Mouse (Mus musculus) monocyte, adult 5-6 weeks (primary cell): ENCODE data around the gene Chst15. TPM values are rescaled to one million over a fixed set of nuclear protein-coding genes. Genes with fewer than 3 reads are reported as not detected.

Experiments used
- ATAC-seq: fragments of 153-309, 156-312 bp; replicated peaks from 2 replicates; pipeline ENCODE4 v1.8.0; 2017; ENCODE audit warnings: mild to moderate bottlenecking; ENCODE audit not compliant: low TSS enrichment, insufficient number of reproducible peaks, severe bottlenecking, poor library complexity, low FRiP score
- total RNA-seq: library from RNA; stranded (forward); fragments of 200-1000, 200-491, 200-594 nt; gene quantifications from 3 replicates; pipeline ENCODE4 v1.2.3, GENCODE M21; 2017

The Chst15 gene
- total RNA-seq, 1 experiment from 2014 or later: 25.4 TPM

DNA sequence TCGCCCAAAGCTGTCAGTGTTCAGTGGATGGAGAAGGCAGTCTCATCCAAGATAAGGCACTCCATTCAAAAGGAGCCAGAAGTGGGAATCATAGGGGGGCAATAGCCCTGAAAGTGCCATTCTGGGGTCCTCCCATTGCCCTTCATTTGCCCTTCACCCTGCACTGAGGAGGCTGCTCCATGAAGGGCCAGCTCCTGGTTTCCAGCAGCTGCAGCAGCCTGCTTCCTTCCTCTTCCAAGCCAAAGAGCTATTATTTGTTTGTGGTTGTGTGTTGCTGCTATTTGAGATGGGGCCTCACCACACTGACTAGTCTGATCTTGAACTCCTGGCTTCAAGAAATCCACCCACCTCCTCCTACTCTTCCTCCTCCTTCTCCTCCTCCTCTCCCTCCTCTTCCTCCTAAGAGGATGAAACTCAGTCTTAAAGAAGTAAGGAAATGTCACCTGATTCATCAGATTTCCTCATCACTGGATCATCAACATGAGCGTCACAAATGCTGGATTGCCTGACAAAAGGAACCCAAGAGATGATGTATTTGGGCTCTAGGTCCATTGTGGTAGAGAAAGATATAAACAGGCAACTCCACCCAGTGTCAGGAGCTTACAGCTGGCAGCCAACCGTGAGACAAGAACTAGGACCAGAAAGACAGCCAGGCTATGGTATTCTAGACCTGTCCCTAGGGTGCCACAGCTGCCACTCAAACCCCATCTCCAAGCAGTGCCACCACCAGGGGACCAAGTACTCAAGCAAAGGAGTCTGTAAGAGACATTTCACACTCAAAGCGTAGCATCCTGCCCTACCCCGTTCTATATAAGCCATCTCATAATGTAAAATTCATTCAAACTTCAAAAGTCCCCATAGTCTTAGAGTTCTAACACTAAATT is 11.3 kb downstream of the Chst15 start:
- no peak for ATAC-seq

GRCm38 (mm10) chr7:132304424-132305085 is 12.5 kb downstream of the Chst15 start:
- no peak for ATAC-seq

- ATAC-seq: peak; percentile 32; the same call in 1 of the 2 replicates
Measured at GRCm38 (mm10) chr7:132303988-132304387, 13.0 kb downstream of the Chst15 start.

DNA sequence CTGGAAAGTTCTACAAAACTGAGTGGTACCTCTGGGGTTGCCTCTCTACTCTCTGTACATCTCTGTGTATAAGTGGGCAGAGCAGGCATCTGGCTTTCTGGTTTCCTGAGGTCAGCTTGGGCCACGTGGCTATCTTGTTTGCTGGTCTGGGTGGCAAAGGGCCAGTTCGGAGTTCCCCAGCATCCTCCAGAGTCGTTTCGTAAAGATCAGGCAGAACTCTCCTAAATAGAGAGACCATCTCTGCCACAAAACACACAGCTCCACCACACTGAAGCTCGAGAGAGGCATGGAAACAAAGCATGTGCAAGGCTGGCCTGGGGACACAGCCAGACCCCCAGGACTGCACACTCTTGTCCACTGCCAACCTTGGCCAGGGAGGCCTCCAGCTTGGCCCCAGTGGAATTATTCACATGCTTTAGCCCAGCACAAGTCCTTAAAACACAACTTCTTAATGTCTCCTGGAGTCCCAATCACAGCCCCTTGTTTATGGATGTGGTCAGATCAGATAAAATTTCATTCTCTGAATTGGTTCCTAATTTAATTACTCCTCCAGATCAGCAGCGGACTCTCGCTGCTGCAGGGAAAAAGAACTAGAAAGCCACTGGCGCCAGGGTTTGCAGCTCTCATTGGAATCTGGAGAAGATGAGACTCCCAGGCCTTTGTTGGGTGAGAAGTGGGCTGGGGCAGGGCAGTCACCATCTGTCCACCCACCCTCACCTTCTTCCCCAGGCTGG is 14.4 kb downstream of the Chst15 start:
- ATAC-seq: no peak

- no peak for ATAC-seq
Measured at GRCm38 (mm10) chr7:132299661-132300210, 17.3 kb downstream of the Chst15 start.

GRCm38 (mm10) chr7:132298412-132298990 is 18.5 kb downstream of the Chst15 start:
- no peak for ATAC-seq

- no peak for ATAC-seq
Measured at GRCm38 (mm10) chr7:132296661-132297443, 20.2 kb downstream of the Chst15 start.

- no peak for ATAC-seq
Measured at GRCm38 (mm10) chr7:132296132-132296531, 20.9 kb downstream of the Chst15 start.

- ATAC-seq: no peak
Measured at GRCm38 (mm10) chr7:132287340-132287664, 29.7 kb downstream of the Chst15 start.

DNA sequence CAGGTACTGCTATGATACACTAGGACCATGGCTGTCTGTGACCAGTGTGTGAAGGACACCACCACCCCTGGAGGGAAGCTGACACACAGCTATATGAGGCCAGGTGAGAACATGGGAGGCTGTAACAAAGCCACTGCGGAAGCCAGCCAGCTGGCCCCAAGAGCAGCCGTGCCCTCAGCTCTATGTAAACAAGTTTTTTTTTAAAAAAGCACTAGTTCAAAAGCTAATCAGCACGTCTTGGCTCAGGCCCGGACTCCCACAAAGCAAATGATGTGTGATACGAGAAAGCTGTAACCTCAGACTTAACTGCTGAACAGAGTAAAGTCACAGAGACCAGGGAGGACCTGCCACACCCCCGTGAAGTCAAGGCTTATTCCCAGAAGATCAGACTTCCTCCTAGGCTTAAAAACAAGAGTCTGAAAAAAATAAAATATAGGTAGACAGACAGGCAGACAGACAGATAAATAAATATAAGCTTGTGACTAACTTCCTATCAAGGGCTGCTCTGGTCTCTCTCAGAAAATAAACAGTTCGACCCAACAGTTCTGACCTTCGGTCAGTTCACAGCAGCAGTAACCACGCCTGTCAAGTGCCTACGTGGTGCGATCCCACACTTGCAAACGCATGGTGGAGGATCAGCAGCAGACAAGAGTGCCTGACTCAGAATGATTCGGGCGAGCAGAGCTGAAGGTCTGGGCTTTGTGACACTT is 30.2 kb downstream of the Chst15 start:
- ATAC-seq: no peak

DNA sequence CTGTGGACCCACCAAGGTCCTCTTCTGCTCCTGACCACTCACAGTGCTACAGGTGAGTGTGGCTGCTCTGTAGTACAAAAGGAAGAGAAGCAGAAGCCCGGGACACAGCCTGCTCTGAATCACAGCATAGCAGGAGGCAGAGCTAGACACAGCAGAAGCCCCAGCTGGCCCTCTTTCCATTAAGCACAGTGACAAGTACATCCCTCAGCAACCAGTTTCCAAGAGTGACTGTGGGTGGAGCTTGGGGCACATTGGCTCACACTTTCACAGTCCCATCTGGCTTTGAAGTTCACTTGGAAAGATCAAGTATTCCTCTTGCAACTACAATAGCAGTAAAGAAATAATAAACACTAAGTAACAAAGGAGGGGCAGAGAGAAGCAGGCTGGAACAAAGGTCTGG is 32.2 kb downstream of the Chst15 start:
- no peak for ATAC-seq

- ATAC-seq: no peak
Measured at GRCm38 (mm10) chr7:132284048-132284737, 32.8 kb downstream of the Chst15 start.

- ATAC-seq: no peak
Measured at GRCm38 (mm10) chr7:132282576-132282975, 34.5 kb downstream of the Chst15 start.

GRCm38 (mm10) chr7:132282161-132282560 is 34.9 kb downstream of the Chst15 start:
- no peak for ATAC-seq

DNA sequence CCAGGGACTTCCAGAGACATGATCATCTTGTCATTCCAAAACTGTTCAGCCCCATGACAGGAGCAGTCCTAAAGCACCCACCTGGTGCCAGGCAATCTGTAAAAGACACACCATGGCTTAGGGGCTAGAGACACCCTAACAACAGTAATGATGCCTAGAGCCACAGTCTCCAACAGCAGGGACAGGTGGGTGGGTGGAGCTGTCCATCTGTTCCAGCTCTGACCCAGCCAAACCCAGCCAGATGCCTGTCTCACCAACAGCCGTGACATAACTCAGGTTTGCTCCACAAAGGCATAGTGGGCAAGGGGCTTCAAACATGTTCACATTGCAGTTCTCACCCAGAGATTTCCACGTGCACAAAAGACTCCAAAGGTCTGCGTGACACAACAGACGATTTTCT is 35.3 kb downstream of the Chst15 start:
- ATAC-seq: no peak

DNA sequence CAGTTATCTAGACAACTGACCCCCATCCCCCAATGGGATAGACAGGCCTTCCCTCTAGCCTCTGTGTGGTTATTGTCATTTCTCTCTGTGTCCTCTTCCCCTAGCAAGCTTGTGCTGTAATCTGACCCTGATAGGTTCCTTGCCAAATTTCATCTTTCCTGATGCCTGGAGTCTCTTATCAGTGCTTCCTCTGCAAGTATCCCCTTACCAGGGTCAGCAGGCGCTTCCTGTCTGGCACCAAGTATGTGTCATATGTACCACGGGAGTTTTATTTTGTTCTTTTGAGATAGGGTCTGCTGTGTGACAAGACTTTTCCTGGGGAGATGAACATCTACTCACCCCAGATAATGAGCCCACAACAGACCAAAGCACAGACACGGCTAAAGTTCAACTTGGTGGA is 38.4 kb downstream of the Chst15 start:
- ATAC-seq: no peak

GRCm38 (mm10) chr7:132276287-132276686 is 40.7 kb downstream of the Chst15 start:
- ATAC-seq: no peak
